Mouse (Mus musculus): Measurements from ENCODE around the gene Naif1. TPM values are rescaled to one million over a fixed set of nuclear protein-coding genes. Genes with fewer than 3 reads are reported as not detected.

The Naif1 gene
- total RNA-seq, 2 experiments from 2014 or later, result 3.0 to 3.1 TPM

DNA sequence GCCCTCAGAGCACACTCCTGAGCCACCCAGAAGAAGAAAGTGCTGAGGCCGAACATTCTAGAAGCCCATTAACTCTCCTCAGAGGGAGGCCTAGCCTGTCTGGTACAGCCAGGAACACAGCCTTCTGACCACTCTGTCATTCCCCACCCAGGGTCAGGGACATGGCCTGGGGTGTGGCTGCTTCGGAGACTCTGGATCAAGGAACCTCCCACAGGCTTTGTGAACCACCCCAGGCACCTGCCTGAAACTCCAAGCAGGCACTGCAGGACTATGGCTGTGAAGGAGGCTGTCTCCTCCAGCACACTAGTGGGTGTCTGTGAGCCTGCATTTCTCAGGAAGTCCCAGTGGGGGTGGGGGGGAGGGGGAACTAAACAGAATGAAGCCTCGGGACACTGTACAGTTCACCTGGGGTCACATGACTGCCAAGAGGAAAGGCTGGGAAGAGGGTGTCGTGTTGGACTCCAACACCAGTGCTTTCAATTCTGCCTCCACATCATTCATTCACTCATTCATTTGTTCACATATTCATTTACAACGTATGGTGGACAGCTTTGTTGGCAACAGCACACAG, 51.6 kb downstream of the Naif1 start:
- no peak for DNase-seq

DNA sequence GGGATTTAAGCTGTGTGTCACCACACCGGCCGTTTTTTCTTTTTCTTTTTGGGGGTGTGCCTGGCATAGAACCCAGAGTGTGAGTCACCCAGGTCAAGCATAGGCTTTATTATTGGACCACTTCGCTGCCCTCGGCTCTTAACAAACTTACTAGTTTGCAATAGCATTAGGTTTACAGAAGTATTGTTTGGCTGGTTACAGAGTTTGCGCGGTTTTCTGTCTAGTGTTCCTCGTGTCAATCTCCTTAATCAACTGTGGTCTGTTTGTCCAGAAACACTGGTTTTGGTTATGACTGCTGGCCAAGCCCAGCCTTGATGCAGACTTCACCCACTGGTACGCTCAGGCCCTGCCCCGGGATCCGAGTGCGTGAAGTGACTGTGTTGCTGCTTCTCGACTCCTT, 52.6 kb downstream of the Naif1 start:
- no peak for DNase-seq

DNA sequence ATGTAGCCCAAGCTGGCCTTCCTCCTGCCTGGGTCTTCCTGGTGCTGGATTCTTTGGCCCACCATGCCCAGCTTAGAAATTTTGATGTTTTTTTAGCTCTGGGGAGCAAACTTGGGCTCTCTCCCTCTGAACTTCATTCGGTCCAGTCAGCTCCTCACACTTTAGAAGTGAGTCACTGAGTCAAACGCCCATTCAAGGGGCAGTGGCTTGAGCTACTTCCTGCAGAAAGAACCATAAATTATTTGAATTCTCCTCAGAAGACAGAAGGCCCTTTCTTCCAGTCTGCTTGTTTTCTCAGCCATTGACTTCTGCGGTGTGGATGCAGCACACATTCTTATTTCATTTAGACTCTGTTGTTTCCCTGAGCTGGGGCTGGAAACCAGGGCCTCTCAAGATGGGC, 53.3 kb downstream of the Naif1 start:
- DNase-seq, result no peak

DNA sequence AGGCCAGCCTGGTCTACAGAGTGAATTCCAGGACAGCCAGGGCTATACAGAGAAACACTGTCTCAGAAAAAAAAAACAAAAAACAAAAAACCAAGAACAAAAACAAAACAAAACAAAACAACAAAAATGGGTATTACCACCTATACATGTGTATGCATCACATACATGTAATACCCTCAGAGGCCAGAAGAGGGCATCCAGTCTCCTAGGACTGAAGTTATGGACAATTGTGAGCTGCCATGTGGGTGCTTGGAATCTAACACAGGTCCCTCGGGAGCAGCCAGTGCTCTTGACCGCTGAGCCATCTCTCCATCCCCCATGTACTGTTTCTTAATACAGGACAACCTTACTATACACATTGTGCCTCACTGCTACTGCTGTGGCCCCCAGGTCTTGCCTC, 55.3 kb downstream of the Naif1 start:
- DNase-seq, result no peak

Other genes with a start within 250 kb of the Naif1 start
- gene Pomt1, start 213.9 kb upstream of the Naif1 start, total RNA-seq (2021), result 10 to 100 TPM; 16.0 to 17.2 TPM
- 10 to 100 TPM; 18.0 to 20.2 TPM for gene Uck1, start 190.3 kb upstream of the Naif1 start, total RNA-seq (2021)
- gene Golga2, start 163.1 kb upstream of the Naif1 start, total RNA-seq (2021), result 10 to 100 TPM; 71.3 to 76.5 TPM
- 100 to 1,000 TPM; 140 to 148 TPM for gene Swi5, start 162.4 kb upstream of the Naif1 start, total RNA-seq (2021)
- gene Ciz1, start 98.1 kb upstream of the Naif1 start, total RNA-seq (2021), result 10 to 100 TPM; 31.2 to 47.2 TPM
- gene Dnm1, start 97.1 kb upstream of the Naif1 start, total RNA-seq (2021), result 10 to 100 TPM; 18.9 to 25.7 TPM
- 10 to 100 TPM; 52.6 to 53.7 TPM for gene 1110008P14Rik, start 68.5 kb upstream of the Naif1 start, total RNA-seq (2021)
- 1 to 10 TPM; 3.5 to 6.7 TPM for gene Lcn2, start 62.2 kb upstream of the Naif1 start, total RNA-seq (2021)
- gene Ptges2, start 54.6 kb upstream of the Naif1 start, total RNA-seq (2021), result 10 to 100 TPM; 38.1 to 40.7 TPM
- 10 to 100 TPM; 16.1 to 31.1 TPM for gene Slc25a25, start 988 bp downstream of the Naif1 start, total RNA-seq (2021)
- gene Fam102a, start 84.9 kb downstream of the Naif1 start, total RNA-seq (2021), result 1 to 10 TPM; 5.5 to 8.6 TPM
- 10 to 100 TPM; 19.6 to 25.7 TPM for gene Dpm2, start 120.4 kb downstream of the Naif1 start, total RNA-seq (2021)
- not detected for gene Pip5kl1, start 124.3 kb downstream of the Naif1 start, total RNA-seq (2021)
- gene 9430097D07Rik, start 125.2 kb downstream of the Naif1 start, total RNA-seq (2021), result not detected
- 10 to 100 TPM; 31.7 to 42.6 TPM for gene St6galnac4, start 136.6 kb downstream of the Naif1 start, total RNA-seq (2021)
- 10 to 100 TPM; 59.7 to 66.0 TPM for gene St6galnac6, start 149.3 kb downstream of the Naif1 start, total RNA-seq (2021)
- gene Ak1, start 171.3 kb downstream of the Naif1 start, total RNA-seq (2021), result 1,000 to 10,000 TPM; 1,275 to 1,593 TPM
- 10 to 100 TPM; 49.5 to 54.7 TPM for gene Eng, start 196.1 kb downstream of the Naif1 start, total RNA-seq (2021)

All from gastrocnemius, postnatal 10 days (tissue).